Mouse (Mus musculus) lung, embryonic 16.5 days (tissue): ENCODE results near the gene Cbr3. TPM values are rescaled to one million over a fixed set of nuclear protein-coding genes. Genes with fewer than 3 reads are reported as not detected.
A peak's percentile ranks its signal among the peaks of the same experiment; 100 is the strongest.
"Not testable (repeated sequence)": the region's sequence is repeated elsewhere in the genome, so short reads cannot be mapped to it uniquely, and the experiment has no call there.

ENCODE experiments used
- ATAC-seq: fragments of 200-750 bp; cut with Nextera tagmentation; 2 replicates; pipeline ENCODE4 v1.8.0; 2017; ENCODE audit warnings: low read depth, mild to moderate bottlenecking, moderate library complexity
- H3K27ac ChIP-seq: fragments of 300-500 bp; sonication (generic); 2 replicates; pipeline ENCODE4 v1.5.1; 2014; ENCODE audit warnings: mild to moderate bottlenecking, control low read depth, low read length
- H3K27me3 ChIP-seq: fragments of 300-500 bp; sonication (generic); 2 replicates; pipeline ENCODE4 v1.6.1; 2014; ENCODE audit warnings: low read depth, low read length, mixed read lengths; ENCODE audit not compliant: control insufficient read depth, insufficient read depth
- H3K36me3 ChIP-seq: fragments of 300-500 bp; sonication (generic); 2 replicates; pipeline ENCODE4 v1.6.1; 2014; ENCODE audit warnings: low read length; ENCODE audit not compliant: control insufficient read depth, insufficient read depth
- H3K4me1 ChIP-seq: fragments of 300-500 bp; sonication (generic); replicated peaks from 2 replicates; pipeline ENCODE4 v1.6.1; 2014; ENCODE audit warnings: low read length, mixed read lengths; ENCODE audit not compliant: control insufficient read depth, insufficient read depth
- H3K4me2 ChIP-seq: fragments of 300-500 bp; sonication (generic); 2 replicates; pipeline ENCODE4 v1.6.1; 2014; ENCODE audit warnings: low read depth, low read length, control low read depth
- H3K4me3 ChIP-seq: fragments of 300-500 bp; sonication (generic); 2 replicates; pipeline ENCODE4 v1.5.1; 2014; ENCODE audit warnings: mild to moderate bottlenecking, low read length, control low read depth
- H3K9ac ChIP-seq: fragments of 300-500 bp; sonication (generic); 2 replicates; pipeline ENCODE4 v1.6.1; 2014; ENCODE audit warnings: low read length, control low read depth
- H3K9me3 ChIP-seq: fragments of 300-500 bp; sonication (generic); 2 replicates; pipeline ENCODE4 v1.6.1; 2016; ENCODE audit warnings: low read length; ENCODE audit not compliant: control insufficient read depth
- WGBS: fragments of 180-500 bp; shearing (Covaris S2); extraction: QIAGEN DNeasy Blood & Tissue Kit; methylation state at CpG from one replicate; pipeline ENCODE4 v1.1.7; 2014; 5-methylcytosine and 5-hydroxymethylcytosine counted together
- polyA plus RNA-seq: library from polyadenylated mRNA; unstranded; fragments of >200 nt; fragmentation: Nextera tagmentation; extraction: Ambion mirVana; gene quantifications from 2 replicates; pipeline ENCODE4 v1.2.1, GENCODE M21; 2015

Cbr3 gene
- polyA plus RNA-seq, 1 experiment from 2014 or later = 9.0 TPM

DNA sequence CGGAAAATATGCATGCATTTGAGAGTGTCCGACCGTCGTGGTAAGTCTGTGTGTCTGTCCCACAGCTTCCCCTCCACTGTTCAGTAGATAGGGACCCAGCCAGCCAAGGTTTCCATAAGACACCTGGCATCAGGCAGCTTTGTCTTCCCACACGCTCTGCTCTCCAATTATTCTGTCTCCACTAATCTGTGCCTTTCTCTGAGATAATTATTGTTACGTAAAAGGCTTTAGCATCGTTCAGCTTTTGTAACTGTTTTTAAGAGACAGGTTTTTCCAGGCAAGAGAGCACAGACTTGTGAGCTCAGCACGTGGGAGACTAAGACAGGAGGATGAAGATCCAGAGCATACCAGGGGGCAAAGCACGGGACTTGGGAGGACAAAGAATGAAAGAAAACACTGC lies 3.9 kb upstream of the Cbr3 start:
- no peaks in the 10 kb centered on the region for H3K36me3 ChIP-seq
- no peak overlapping the region for H3K9ac ChIP-seq
- no peak overlapping the region for H3K4me2 ChIP-seq
- H3K4me1 ChIP-seq = peaks cover 13% of the 10 kb centered on the region
- H3K27me3 ChIP-seq = peaks cover 14% of the 10 kb centered on the region
- H3K4me3 ChIP-seq = no peak overlapping the region
- ATAC-seq = no peak
- no peak overlapping the region for H3K27ac ChIP-seq
- 61% methylated on average over 9 of the region's 9 CpGs for WGBS
- H3K9me3 ChIP-seq = no peaks in the 10 kb centered on the region

DNA sequence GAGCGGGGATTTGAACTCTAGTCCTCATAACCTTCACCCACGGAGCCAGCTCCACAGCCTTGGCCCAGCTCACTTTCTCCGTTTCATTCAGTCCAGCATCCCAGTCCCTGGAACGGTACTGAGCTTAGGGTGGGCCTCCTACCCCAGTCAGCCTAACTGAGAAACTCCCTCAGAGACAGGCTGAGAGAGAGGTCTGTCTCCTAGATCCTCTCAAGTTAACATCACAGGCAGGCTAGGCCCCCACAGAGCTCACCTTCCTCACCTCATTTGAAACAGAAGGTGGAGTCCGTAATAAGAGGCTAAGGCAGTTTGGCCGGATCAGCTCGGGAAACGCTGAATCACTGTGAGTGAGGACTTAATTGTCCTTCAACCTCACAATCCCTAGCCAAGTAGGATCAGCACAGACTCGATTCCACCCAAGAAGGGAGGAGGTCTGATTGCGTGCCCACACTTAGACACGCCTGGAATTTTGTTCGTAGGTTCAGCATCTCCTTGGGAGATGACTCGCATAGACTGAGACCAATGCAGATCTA lies 793 bp upstream of the Cbr3 start:
- peaks cover 24% of the 10 kb centered on the region for H3K27me3 ChIP-seq
- no peaks in the 10 kb centered on the region for H3K36me3 ChIP-seq
- no peak for ATAC-seq
- H3K9ac ChIP-seq = no peak overlapping the region
- WGBS = 26% methylated on average over 13 of the region's 13 CpGs
- peak overlapping the region; percentile 64 for H3K4me3 ChIP-seq
- H3K4me1 ChIP-seq = peaks cover 17% of the 10 kb centered on the region
- H3K27ac ChIP-seq = no peak overlapping the region
- peak overlapping the region; percentile 99 for H3K4me2 ChIP-seq
- no peaks in the 10 kb centered on the region for H3K9me3 ChIP-seq

DNA sequence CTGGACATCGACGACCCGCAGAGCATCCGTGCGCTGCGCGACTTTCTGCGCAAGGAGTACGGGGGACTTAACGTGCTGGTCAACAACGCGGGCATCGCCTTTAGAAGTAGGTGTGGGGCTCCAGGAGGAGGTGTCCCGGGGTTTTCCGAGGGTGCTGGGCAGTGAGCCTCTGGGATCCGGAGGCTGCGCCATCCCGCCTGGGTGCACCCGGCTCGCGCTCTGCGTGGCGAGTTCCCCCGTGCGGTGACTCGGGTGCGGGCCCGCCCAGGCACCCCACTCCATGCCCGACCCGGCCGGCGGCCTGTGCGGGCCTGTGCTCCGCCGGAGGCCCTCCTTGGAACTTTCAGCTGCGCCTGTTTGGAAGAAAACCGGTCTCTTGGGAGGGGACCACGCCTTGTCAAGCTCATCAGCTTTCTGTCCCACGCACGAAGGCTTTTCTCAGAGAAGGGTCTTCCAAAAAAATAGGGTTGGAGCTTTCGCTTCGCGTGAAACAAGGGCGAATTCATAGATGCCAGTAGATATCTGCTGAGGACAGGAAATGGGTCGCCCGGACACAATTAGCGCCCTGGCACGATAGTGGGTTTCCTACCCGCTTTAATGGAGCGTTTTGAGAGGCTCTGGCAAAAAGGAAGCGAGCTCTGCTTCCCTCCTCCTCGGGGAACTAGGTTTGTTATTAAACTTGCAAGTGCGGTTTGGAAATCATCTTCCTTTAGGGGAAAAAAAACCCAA lies 657 bp downstream of the Cbr3 start:
- Histone ChIP-seq H3K27ac (no peak overlapping the region), H3K9me3 (no peaks in the 10 kb centered on the region), H3K9ac (peak overlapping the region; percentile 68), H3K4me3 (peak overlapping the region; percentile 64), H3K36me3 (no peaks in the 10 kb centered on the region), H3K4me1 (peaks cover 17% of the 10 kb centered on the region), H3K27me3 (peaks cover 24% of the 10 kb centered on the region), H3K4me2 (peak overlapping the region; percentile 99)
- peak; percentile 45 for ATAC-seq
- under 1% methylated on average over 53 of the region's 53 CpGs for WGBS

DNA sequence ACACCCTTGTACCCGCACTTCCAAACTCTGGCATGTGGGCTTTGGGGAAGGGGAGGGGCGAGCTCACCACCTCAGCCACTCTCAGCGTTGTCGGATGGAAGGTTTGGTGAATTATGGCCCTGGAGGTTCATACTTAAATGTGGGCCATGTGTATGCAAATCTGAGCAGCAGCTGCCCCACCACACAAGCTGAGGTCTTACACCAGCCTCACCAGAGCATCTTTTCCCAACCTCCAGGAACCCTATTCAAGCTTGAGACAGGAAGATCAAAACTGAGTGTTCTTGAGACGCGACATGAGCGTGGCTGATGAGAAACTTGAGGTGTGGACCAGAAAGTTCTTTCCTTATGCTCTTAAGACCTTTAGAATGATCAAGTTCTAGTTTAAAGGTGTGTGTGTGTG lies 1.4 kb downstream of the Cbr3 start:
- Histone ChIP-seq H3K9me3 (no peaks in the 10 kb centered on the region), H3K4me2 (peak overlapping the region; percentile 99), H3K9ac (peak overlapping the region; percentile 36; the same call in 1 of the 2 replicates), H3K27ac (no peak overlapping the region), H3K4me1 (peaks cover 17% of the 10 kb centered on the region), H3K27me3 (peaks cover 24% of the 10 kb centered on the region), H3K36me3 (no peaks in the 10 kb centered on the region), H3K4me3 (peak overlapping the region; percentile 64)
- WGBS = 42% methylated on average over 7 of the region's 7 CpGs
- ATAC-seq = no peak

DNA sequence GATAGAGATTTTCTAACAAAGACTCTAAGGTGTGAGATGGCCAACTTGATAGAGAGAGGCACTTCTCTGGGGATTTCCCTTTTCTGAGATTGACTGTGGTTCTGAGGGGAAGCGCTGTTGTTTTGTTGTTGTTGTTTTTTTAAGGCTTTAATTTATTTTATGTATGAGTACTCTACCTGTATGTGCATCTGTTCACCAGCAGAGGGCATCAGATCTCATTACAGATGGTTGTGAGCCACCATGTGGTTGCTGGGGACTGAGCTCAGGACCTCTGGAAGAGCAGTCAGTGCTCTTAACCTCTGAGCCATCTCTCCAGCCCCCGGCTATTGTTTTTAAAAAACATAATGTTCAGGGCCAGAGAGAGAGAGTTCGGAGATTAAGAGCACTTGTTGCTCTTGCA lies 2.8 kb downstream of the Cbr3 start:
- not testable (repeated sequence) for H3K36me3 ChIP-seq, H3K27ac ChIP-seq, H3K4me2 ChIP-seq, H3K4me3 ChIP-seq, H3K9me3 ChIP-seq, H3K9ac ChIP-seq, ATAC-seq
- WGBS = 96% methylated on average over 3 of the region's 3 CpGs
- H3K4me1 ChIP-seq = peaks cover 17% of the 10 kb centered on the region
- peaks cover 24% of the 10 kb centered on the region for H3K27me3 ChIP-seq

DNA sequence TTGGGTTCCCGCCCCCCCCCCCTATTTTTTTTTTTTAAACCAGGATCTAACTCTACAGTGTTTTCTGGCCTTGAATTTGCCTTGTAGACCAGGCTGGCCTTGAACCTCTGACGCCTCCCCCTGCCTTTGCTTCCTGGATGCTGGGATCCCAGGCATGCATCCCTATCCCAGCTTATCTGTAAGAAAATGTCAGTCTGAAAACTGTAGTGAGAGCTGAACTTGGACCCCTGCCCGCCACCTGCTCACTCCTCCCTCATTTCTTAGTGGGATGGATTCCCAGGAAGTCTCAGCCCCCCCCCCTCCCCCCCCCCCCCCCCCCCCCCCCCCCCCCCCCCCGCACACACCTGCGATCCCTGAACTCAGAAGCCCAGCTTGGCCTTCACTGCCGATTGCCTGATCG lies 3.4 kb downstream of the Cbr3 start:
- Histone ChIP-seq H3K9me3 (no peaks in the 10 kb centered on the region), H3K9ac (no peak overlapping the region), H3K36me3 (no peaks in the 10 kb centered on the region), H3K27ac (no peak overlapping the region), H3K4me2 (no peak overlapping the region), H3K4me1 (peaks cover 17% of the 10 kb centered on the region), H3K4me3 (no peak overlapping the region), H3K27me3 (peaks cover 20% of the 10 kb centered on the region)
- 56% methylated on average over 6 of the region's 7 CpGs for WGBS
- no peak for ATAC-seq

DNA sequence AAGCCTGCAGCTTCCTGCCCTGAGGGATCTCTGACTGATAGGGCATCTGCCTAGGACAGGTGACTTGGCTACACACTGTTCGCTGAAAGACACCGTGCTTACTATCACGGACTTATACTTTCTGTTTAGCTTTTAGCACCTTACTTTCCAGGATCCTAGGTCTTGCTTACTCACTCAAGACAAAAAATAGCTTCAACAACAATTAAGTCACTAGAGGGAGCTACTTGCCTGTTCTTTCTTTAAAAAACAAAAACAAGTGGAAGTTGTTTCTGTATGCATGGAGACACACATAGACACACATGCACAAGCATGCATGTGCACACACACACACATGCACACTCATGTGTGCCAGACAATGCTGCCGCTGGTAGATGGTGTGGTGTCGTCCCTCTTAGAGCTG lies 3.9 kb downstream of the Cbr3 start:
- ATAC-seq = no peak
- no peak overlapping the region for H3K9ac ChIP-seq
- H3K4me1 ChIP-seq = peaks cover 17% of the 10 kb centered on the region
- H3K4me3 ChIP-seq = no peak overlapping the region
- H3K27ac ChIP-seq = no peak overlapping the region
- no peaks in the 10 kb centered on the region for H3K36me3 ChIP-seq
- H3K27me3 ChIP-seq = peaks cover 14% of the 10 kb centered on the region
- H3K9me3 ChIP-seq = no peaks in the 10 kb centered on the region
- 40% methylated on average over 5 of the region's 5 CpGs for WGBS
- H3K4me2 ChIP-seq = no peak overlapping the region

DNA sequence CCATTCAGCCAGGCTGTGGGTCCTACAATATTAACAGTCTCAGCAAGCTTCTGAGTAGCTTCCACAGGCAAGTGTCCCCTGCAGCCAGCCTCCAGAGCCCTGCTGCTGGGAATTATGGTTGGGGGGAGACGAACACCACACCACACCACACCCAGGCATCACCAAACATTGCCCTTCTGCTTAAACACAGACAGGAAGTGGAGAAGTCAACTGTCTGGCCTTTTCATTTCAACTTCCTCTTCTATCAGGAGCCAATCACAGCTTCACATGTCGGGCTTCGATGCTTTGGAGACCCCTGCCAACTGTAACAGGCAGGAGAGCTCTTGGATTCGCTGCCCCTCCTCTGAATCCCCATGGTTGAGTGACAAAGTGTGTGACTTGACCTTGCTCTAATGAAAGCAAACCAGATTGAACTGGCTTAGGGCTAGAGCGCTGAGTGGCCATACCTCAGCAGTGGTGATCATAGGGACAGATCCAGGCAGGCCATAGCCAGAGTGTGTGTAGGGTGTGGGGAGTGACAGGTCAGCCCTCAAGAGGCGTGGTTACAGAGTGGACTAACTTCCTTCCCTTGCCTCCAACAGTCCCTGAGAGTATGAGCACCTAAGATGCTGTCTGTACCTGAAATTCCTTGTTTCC lies 8.3 kb downstream of the Cbr3 start:
- Histone ChIP-seq H3K27ac (no peak overlapping the region), H3K9ac (no peak overlapping the region), H3K4me1 (no peaks in the 10 kb centered on the region), H3K36me3 (no peaks in the 10 kb centered on the region), H3K4me3 (no peak overlapping the region), H3K9me3 (no peaks in the 10 kb centered on the region), H3K4me2 (no peak overlapping the region), H3K27me3 (no peaks in the 10 kb centered on the region)
- 59% methylated on average over 6 of the region's 6 CpGs for WGBS
- ATAC-seq = no peak

DNA sequence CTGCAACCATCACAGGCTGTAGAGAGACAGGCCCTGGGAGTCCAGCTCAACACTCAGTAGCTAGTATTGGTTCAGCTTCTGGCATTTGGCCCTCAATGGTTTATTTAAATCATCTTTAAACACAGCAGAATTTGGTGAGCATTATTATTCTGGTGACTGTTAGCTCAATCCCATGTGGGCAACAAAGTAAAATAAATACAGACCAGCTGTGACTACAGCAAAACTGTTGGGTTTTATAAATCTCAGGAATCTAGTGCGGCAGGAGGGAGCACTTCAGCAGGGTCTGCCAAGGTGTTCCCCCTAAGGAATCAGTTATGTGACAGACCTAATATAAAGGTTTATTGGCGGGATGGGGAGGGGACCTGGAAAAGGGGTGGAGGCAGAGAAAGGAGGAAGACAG lies 9.7 kb downstream of the Cbr3 start:
- H3K4me1 ChIP-seq = no peaks in the 10 kb centered on the region
- 60% methylated on average over 2 of the region's 2 CpGs for WGBS
- H3K27ac ChIP-seq = no peak overlapping the region
- no peak overlapping the region for H3K4me3 ChIP-seq
- no peaks in the 10 kb centered on the region for H3K36me3 ChIP-seq
- no peaks in the 10 kb centered on the region for H3K27me3 ChIP-seq
- H3K9me3 ChIP-seq = no peaks in the 10 kb centered on the region
- H3K9ac ChIP-seq = no peak overlapping the region
- ATAC-seq = no peak
- H3K4me2 ChIP-seq = no peak overlapping the region
